Mouse (Mus musculus) intestine, postnatal 0 days (tissue): ENCODE data around the gene Chrm3. TPM values are rescaled to one million over a fixed set of nuclear protein-coding genes. Genes with fewer than 3 reads are reported as not detected.

Source experiments
- ATAC-seq: fragments of 200-750 bp; cut with Nextera tagmentation; 2 replicates; pipeline ENCODE4 v1.8.0; 2017; ENCODE audit warnings: mild to moderate bottlenecking, moderate TSS enrichment, moderate library complexity
- H3K27ac ChIP-seq: fragments of 300-500 bp; sonication (generic); 2 replicates; pipeline ENCODE4 v1.5.1; 2014; ENCODE audit warnings: mild to moderate bottlenecking, low read depth, low read length, moderate library complexity
- H3K27me3 ChIP-seq: fragments of 300-500 bp; sonication (generic); replicated peaks from 2 replicates; pipeline ENCODE4 v1.6.1; 2014; ENCODE audit warnings: low read length, mixed read lengths; ENCODE audit not compliant: control insufficient read depth, insufficient read depth
- H3K36me3 ChIP-seq: fragments of 300-500 bp; sonication (generic); 2 replicates; pipeline ENCODE4 v1.6.1; 2014; ENCODE audit warnings: mild to moderate bottlenecking, moderate library complexity; ENCODE audit not compliant: control insufficient read depth, insufficient read depth
- H3K4me1 ChIP-seq: fragments of 300-500 bp; sonication (generic); replicated peaks from 2 replicates; pipeline ENCODE4 v1.6.1; 2014; ENCODE audit warnings: antibody characterized with exemption, low read length, mixed read lengths; ENCODE audit not compliant: control insufficient read depth, insufficient read depth
- H3K4me2 ChIP-seq: fragments of 300-500 bp; sonication (generic); replicated peaks from 2 replicates; pipeline ENCODE4 v1.6.1; 2014; ENCODE audit warnings: low read depth, mild to moderate bottlenecking, moderate library complexity
- H3K4me3 ChIP-seq: fragments of 300-500 bp; sonication (generic); 2 replicates; pipeline ENCODE4 v1.5.1; 2014; ENCODE audit warnings: low read depth, low read length
- H3K9ac ChIP-seq: fragments of 300-500 bp; sonication (generic); 2 replicates; pipeline ENCODE4 v1.6.1; 2014; ENCODE audit warnings: mild to moderate bottlenecking, low read depth, low read length
- H3K9me3 ChIP-seq: fragments of 300-500 bp; sonication (generic); 2 replicates; pipeline ENCODE4 v1.6.1; 2016; ENCODE audit warnings: mixed run types; ENCODE audit not compliant: control insufficient read depth
- CTCF ChIP-seq: sonication (generic); IDR thresholded peaks from 2 replicates; pipeline ENCODE4 v1.5.1; 2016; ENCODE audit warnings: low read depth, mild to moderate bottlenecking, control low read depth, antibody characterized with exemption, moderate library complexity
- WGBS: fragments of 180-500 bp; shearing (Covaris S2); extraction: QIAGEN DNeasy Blood & Tissue Kit; methylation state at CpG from one replicate; pipeline ENCODE4 v1.1.7; 2014; 5-methylcytosine and 5-hydroxymethylcytosine counted together
- polyA plus RNA-seq: library from polyadenylated mRNA; unstranded; fragments of >200 nt; fragmentation: Nextera tagmentation; extraction: Ambion mirVana; gene quantifications from 2 replicates; pipeline ENCODE4 v1.2.1, GENCODE M21; 2015

Chrm3 gene
- polyA plus RNA-seq, 1 experiment from 2014 or later = 0.53 TPM

- H3K9me3 ChIP-seq = no peaks in the 10 kb centered on the region
- no peak for TF ChIP-seq CTCF
- WGBS = 46% methylated on average over 10 of the region's 10 CpGs
- no peaks in the 10 kb centered on the region for H3K4me1 ChIP-seq
- no peak overlapping the region for H3K27ac ChIP-seq
- H3K4me3 ChIP-seq = no peak overlapping the region
- H3K4me2 ChIP-seq = peak overlapping the region; percentile 43
- no peaks in the 10 kb centered on the region for H3K36me3 ChIP-seq
- no peak overlapping the region for H3K9ac ChIP-seq
- no peak for ATAC-seq
- H3K27me3 ChIP-seq = no peaks in the 10 kb centered on the region
These were observed 291.6 kb downstream of the Chrm3 start for GRCm38 (mm10) chr13:10068927-10069580.

- Histone ChIP-seq H3K27ac (no peak overlapping the region), H3K4me1 (no peaks in the 10 kb centered on the region), H3K9me3 (no peaks in the 10 kb centered on the region), H3K4me3 (no peak overlapping the region), H3K27me3 (no peaks in the 10 kb centered on the region), H3K4me2 (no peak overlapping the region), H3K36me3 (no peaks in the 10 kb centered on the region), H3K9ac (no peak overlapping the region)
- ATAC-seq = no peak
- no peak for TF ChIP-seq CTCF
- WGBS = 64% methylated on average over 12 of the region's 12 CpGs
These were observed 293.6 kb downstream of the Chrm3 start for GRCm38 (mm10) chr13:10066829-10067618.

- Histone ChIP-seq H3K4me1 (no peaks in the 10 kb centered on the region), H3K27ac (no peak overlapping the region), H3K4me2 (no peak overlapping the region), H3K4me3 (no peak overlapping the region), H3K36me3 (no peaks in the 10 kb centered on the region), H3K27me3 (no peaks in the 10 kb centered on the region), H3K9ac (no peak overlapping the region), H3K9me3 (no peaks in the 10 kb centered on the region)
- 76% methylated on average over 2 of the region's 2 CpGs for WGBS
- no peak for ATAC-seq
- TF ChIP-seq CTCF = no peak
These were observed 294.9 kb downstream of the Chrm3 start for GRCm38 (mm10) chr13:10065776-10066175.

- H3K4me3 ChIP-seq = no peak overlapping the region
- no peak for ATAC-seq
- no peak overlapping the region for H3K4me2 ChIP-seq
- no peak for TF ChIP-seq CTCF
- H3K27ac ChIP-seq = no peak overlapping the region
- no peaks in the 10 kb centered on the region for H3K36me3 ChIP-seq
- no peaks in the 10 kb centered on the region for H3K9me3 ChIP-seq
- no peaks in the 10 kb centered on the region for H3K27me3 ChIP-seq
- no peaks in the 10 kb centered on the region for H3K4me1 ChIP-seq
- 83% methylated on average over 5 of the region's 5 CpGs for WGBS
- H3K9ac ChIP-seq = no peak overlapping the region
These were observed 298.0 kb downstream of the Chrm3 start for GRCm38 (mm10) chr13:10062681-10063080.

GRCm38 (mm10) chr13:10058993-10059392 is 301.7 kb downstream of the Chrm3 start:
- H3K36me3 ChIP-seq = no peaks in the 10 kb centered on the region
- WGBS = 80% methylated on average over 1 of the region's 1 CpGs
- no peaks in the 10 kb centered on the region for H3K27me3 ChIP-seq
- no peak for TF ChIP-seq CTCF
- H3K4me2 ChIP-seq = no peak overlapping the region
- H3K4me3 ChIP-seq = no peak overlapping the region
- no peak overlapping the region for H3K27ac ChIP-seq
- H3K9me3 ChIP-seq = no peaks in the 10 kb centered on the region
- ATAC-seq = no peak
- H3K4me1 ChIP-seq = no peaks in the 10 kb centered on the region
- no peak overlapping the region for H3K9ac ChIP-seq

GRCm38 (mm10) chr13:10057644-10058198 is 302.9 kb downstream of the Chrm3 start:
- Histone ChIP-seq H3K27me3 (no peaks in the 10 kb centered on the region), H3K4me1 (no peaks in the 10 kb centered on the region), H3K9ac (no peak overlapping the region), H3K9me3 (no peaks in the 10 kb centered on the region), H3K27ac (no peak overlapping the region), H3K4me2 (no peak overlapping the region), H3K36me3 (no peaks in the 10 kb centered on the region), H3K4me3 (no peak overlapping the region)
- 80% methylated on average over 2 of the region's 2 CpGs for WGBS
- TF ChIP-seq CTCF = no peak
- no peak for ATAC-seq
